26 mouse cellular contexts compared by ENCODE assay signal in genomic region chr14:60830096-60830495, GRCm38 (mm10). TPM values are rescaled to one million over a fixed set of nuclear protein-coding genes. Genes with fewer than 3 reads are reported as not detected.
A peak's percentile ranks its signal among the peaks of the same experiment; 100 is the strongest.
DNase-seq lines count a peak whose midpoint lies in the region; ATAC-seq lines count a peak whose summit lies in the region.
"Had no signal": no experiment of that assay in that cellular context is flagged by ENCODE, and none has a peak within 500 bp of the region (broad histone marks: within the 10 kb centered on the region; RNA-seq: fewer than 3 reads in every experiment).

No protein-coding gene starts in this region.

- H3K27ac ChIP-seq in heart, embryonic 10.5 days: no peak overlapping the region
- no peak overlapping the region for H3K27ac ChIP-seq in heart, embryonic 12.5 days (ENCODE audit: poor library complexity, severe bottlenecking)
- H3K27ac ChIP-seq: embryonic facial prominence, embryonic 12.5 days; embryonic facial prominence, embryonic 15.5 days; gastrocnemius, adult 2 months; heart, adult 2 months; heart, embryonic 13.5 days; hindbrain, embryonic 14.5 days; hindbrain, postnatal 0 days had no signal

- 92% methylated on average over 2 of the region's 2 CpGs for WGBS in heart, embryonic 10.5 days
- 82% methylated on average over 2 of the region's 2 CpGs for WGBS in heart, embryonic 12.5 days

- H3K9ac ChIP-seq in heart, embryonic 12.5 days: no peak overlapping the region
- H3K9ac ChIP-seq: embryonic facial prominence, embryonic 12.5 days; embryonic facial prominence, embryonic 15.5 days; forebrain, postnatal 0 days; heart, embryonic 13.5 days; hindbrain, embryonic 14.5 days had no signal

- peaks cover 5% of the 10 kb centered on the region; the same call in 1 of the 2 replicates for H3K9me3 ChIP-seq in heart, embryonic 10.5 days
- H3K9me3 ChIP-seq in heart, embryonic 12.5 days (replicated peaks): peaks cover 6% of the 10 kb centered on the region
- H3K9me3 ChIP-seq: embryonic facial prominence, embryonic 12.5 days; embryonic facial prominence, embryonic 15.5 days had no signal

- H3K4me1 ChIP-seq in heart, embryonic 10.5 days: no peaks in the 10 kb centered on the region
- no peaks in the 10 kb centered on the region for H3K4me1 ChIP-seq in heart, embryonic 12.5 days (replicated peaks)
- H3K4me1 ChIP-seq: embryonic facial prominence, embryonic 12.5 days; embryonic facial prominence, embryonic 15.5 days; heart, embryonic 13.5 days had no signal

- peaks cover 41% of the 10 kb centered on the region for H3K36me3 ChIP-seq in heart, embryonic 10.5 days
- H3K36me3 ChIP-seq in heart, embryonic 12.5 days: peaks cover 42% of the 10 kb centered on the region

- no peak overlapping the region for H3K4me2 ChIP-seq in heart, embryonic 12.5 days
- H3K4me2 ChIP-seq: embryonic facial prominence, embryonic 12.5 days; embryonic facial prominence, embryonic 15.5 days; heart, embryonic 13.5 days; hindbrain, embryonic 14.5 days had no signal

- H3K27me3 ChIP-seq in heart, embryonic 10.5 days (ENCODE audit: insufficient read depth, poor library complexity, severe bottlenecking): no peaks in the 10 kb centered on the region
- H3K27me3 ChIP-seq in heart, embryonic 12.5 days (replicated peaks): no peaks in the 10 kb centered on the region
- H3K27me3 ChIP-seq: embryonic facial prominence, embryonic 12.5 days; embryonic facial prominence, embryonic 15.5 days; heart, embryonic 13.5 days had no signal

- ATAC-seq in heart, embryonic 12.5 days (ENCODE audit: insufficient number of reproducible peaks, low FRiP score): no peak
- peak; percentile 56 for ATAC-seq in granulocyte monocyte progenitor cell, adult 5-6 weeks (replicated peaks; ENCODE audit: poor library complexity, severe bottlenecking)
- ATAC-seq: CD4-positive, CD25-positive, alpha-beta regulatory T cell, adult 4 months; forebrain, embryonic 14.5 days; forebrain, postnatal 0 days; hindbrain, postnatal 0 days; inflammation-experienced regulatory T-cells, adult 6 months; intestine, embryonic 16.5 days had no signal

- peak; percentile 53 for DNase-seq in heart, embryonic 10.5 days (ENCODE audit: low spot score)
- DNase-seq in A20 (ENCODE audit: low read depth, low spot score): peak; percentile 23
- DNase-seq in layer of hippocampus, adult 8-10 months (ENCODE audit: low spot score in 2 of 2): no peak
- no peak for DNase-seq in adipocyte (ENCODE audit: low spot score)
- DNase-seq: adrenal gland, adult 8-10 months; adrenal gland, postnatal 25 days; cerebellum, adult 11-12 months; cerebellum, adult 9-10 months; cerebellum, postnatal 14 days; forebrain, postnatal 0 days; gastrocnemius, adult 2 months; gastrocnemius, postnatal 14 days; heart, adult 2 months; heart, postnatal 14 days; heart, postnatal 4 days had no signal

- no peak overlapping the region for H3K4me3 ChIP-seq in heart, embryonic 10.5 days
- no peak overlapping the region for H3K4me3 ChIP-seq in heart, embryonic 12.5 days
- H3K4me3 ChIP-seq: embryonic facial prominence, embryonic 12.5 days; embryonic facial prominence, embryonic 15.5 days; gastrocnemius, adult 2 months; heart, adult 2 months; heart, embryonic 13.5 days had no signal

RNA-seq across cellular contexts. Expression of gene Mipep, which starts 45.7 kb away (rescaled TPM):
- 24.7 and 24.9 TPM in 2 replicates for polyA plus RNA-seq in heart, embryonic 10.5 days (2016; fragmentation: Nextera tagmentation; extraction: Ambion mirVana)
- polyA plus RNA-seq in heart, embryonic 12.5 days (2016; fragmentation: Nextera tagmentation; extraction: Ambion mirVana): 29.5 and 31.4 TPM in 2 replicates
- total RNA-seq in granulocyte monocyte progenitor cell, adult 5-6 weeks (2014; fragmentation: Nextera tagmentation): 19.7 and 25.8 TPM in 2 replicates
- 24.0 and 25.5 TPM in 2 replicates for total RNA-seq in granulocyte monocyte progenitor cell, adult 5-6 weeks (2017)
- total RNA-seq in layer of hippocampus, adult 8-10 months (2022): 10 to 100 TPM; 30.2 to 32.4 (median 30.9) TPM

Comparison
In these comparisons a context has a peak if more than half of its experiments do, and no peak if none do; other contexts are left out.
1. DNase-seq: peak in heart, embryonic 10.5 days (single experiment) and A20 (single experiment); none in layer of hippocampus, adult 8-10 months (0 of 2) and adipocyte (single experiment).